13 mouse cellular contexts compared by ENCODE assay signal in the genomic region with DNA sequence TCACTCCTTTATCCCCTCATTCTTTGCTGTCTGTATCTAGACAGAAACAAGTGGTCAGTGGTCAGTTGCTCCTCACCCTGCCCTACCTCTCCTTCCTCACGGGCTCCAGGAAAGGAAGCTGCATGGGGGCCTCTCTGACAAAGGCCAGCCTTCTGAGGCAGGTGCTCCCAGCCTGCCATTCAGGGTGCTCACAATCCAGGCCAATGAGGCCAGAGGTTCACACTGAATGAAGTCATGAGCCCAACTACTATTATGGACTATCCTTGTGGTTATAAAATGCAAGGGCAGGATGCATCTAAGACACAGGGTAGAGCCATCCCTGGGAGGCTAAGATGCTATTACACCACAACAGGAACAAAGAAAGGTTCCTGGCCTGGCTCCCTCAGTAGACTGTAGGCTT. TPM values are rescaled to one million over a fixed set of nuclear protein-coding genes. Genes with fewer than 3 reads are reported as not detected.
DNase-seq lines count a peak whose midpoint lies in the region; ATAC-seq lines count a peak whose summit lies in the region.
"Had no signal": no experiment of that assay in that cellular context is flagged by ENCODE, and none has a peak within 500 bp of the region (broad histone marks: within the 10 kb centered on the region; RNA-seq: fewer than 3 reads in every experiment).

No protein-coding gene starts in this region.

- peaks cover 27% of the 10 kb centered on the region for H3K4me1 ChIP-seq in heart, embryonic 13.5 days
- peaks cover 60% of the 10 kb centered on the region for H3K4me1 ChIP-seq in kidney, embryonic 15.5 days
- H3K4me1 ChIP-seq in lung, embryonic 16.5 days (replicated peaks; ENCODE audit: control insufficient read depth, insufficient read depth, low read length), result peaks cover 22% of the 10 kb centered on the region
- H3K4me1 ChIP-seq: hindbrain, embryonic 13.5 days had no signal

- ATAC-seq in heart, embryonic 13.5 days (ENCODE audit: extremely low read depth, insufficient number of reproducible peaks, low FRiP score, low TSS enrichment), result no peak
- ATAC-seq in kidney, embryonic 15.5 days (replicated peaks; ENCODE audit: low FRiP score), result no peak
- no peak for ATAC-seq in lung, embryonic 16.5 days (ENCODE audit: low read depth)
- ATAC-seq: forebrain, postnatal 0 days had no signal

- no peak overlapping the region for H3K4me3 ChIP-seq in heart, embryonic 13.5 days
- H3K4me3 ChIP-seq in kidney, embryonic 15.5 days (replicated peaks), result no peak overlapping the region
- H3K4me3 ChIP-seq in lung, embryonic 16.5 days (ENCODE audit: low read length), result no peak overlapping the region
- H3K4me3 ChIP-seq: forebrain, embryonic 10.5 days; hindbrain, embryonic 13.5 days; limb, embryonic 15.5 days had no signal

- no peak for DNase-seq in heart, adult 9 months (ENCODE audit: low spot score in 2 of 2)
- DNase-seq in kidney, postnatal 10 days, result no peak
- no peak for DNase-seq in lung, postnatal 4 days
- DNase-seq in urinary bladder, postnatal 10 days (ENCODE audit: low spot score), result no peak
- DNase-seq: forebrain, postnatal 0 days; retina, postnatal 1 day had no signal

- no peaks in the 10 kb centered on the region for H3K36me3 ChIP-seq in heart, embryonic 13.5 days
- H3K36me3 ChIP-seq in kidney, embryonic 15.5 days, result no peaks in the 10 kb centered on the region
- H3K36me3 ChIP-seq in lung, embryonic 16.5 days (ENCODE audit: control insufficient read depth, insufficient read depth, low read length), result no peaks in the 10 kb centered on the region
- H3K36me3 ChIP-seq: forebrain, embryonic 10.5 days; hindbrain, embryonic 13.5 days; limb, embryonic 15.5 days had no signal

- 0 out of 2 replicates have a peak, but pooled peaks cover under 1% of the 10 kb centered on the region for H3K27me3 ChIP-seq in heart, embryonic 13.5 days (replicated peaks)
- no peaks in the 10 kb centered on the region for H3K27me3 ChIP-seq in kidney, embryonic 15.5 days
- H3K27me3 ChIP-seq in lung, embryonic 16.5 days (ENCODE audit: control insufficient read depth, insufficient read depth, low read depth, low read length), result no peaks in the 10 kb centered on the region
- H3K27me3 ChIP-seq: hindbrain, embryonic 13.5 days; limb, embryonic 15.5 days had no signal

- H3K9ac ChIP-seq in heart, embryonic 13.5 days, result no peak overlapping the region
- H3K9ac ChIP-seq in kidney, embryonic 15.5 days, result no peak overlapping the region
- no peak overlapping the region for H3K9ac ChIP-seq in lung, embryonic 16.5 days (ENCODE audit: low read length)
- H3K9ac ChIP-seq: forebrain, postnatal 0 days; hindbrain, embryonic 13.5 days; limb, embryonic 15.5 days had no signal

- no peak overlapping the region for H3K4me2 ChIP-seq in heart, embryonic 13.5 days
- H3K4me2 ChIP-seq in kidney, embryonic 15.5 days, result no peak overlapping the region
- no peak overlapping the region for H3K4me2 ChIP-seq in lung, embryonic 16.5 days (ENCODE audit: low read depth, low read length)
- H3K4me2 ChIP-seq: hindbrain, embryonic 13.5 days; limb, embryonic 15.5 days had no signal

- peak overlapping the region; percentile 89 for H3K27ac ChIP-seq in heart, embryonic 13.5 days (replicated peaks)
- peak overlapping the region; percentile 96 for H3K27ac ChIP-seq in kidney, embryonic 15.5 days
- H3K27ac ChIP-seq in lung, embryonic 16.5 days (ENCODE audit: low read length), result peak overlapping the region; percentile 58
- H3K27ac ChIP-seq: forebrain, embryonic 10.5 days; hindbrain, embryonic 13.5 days; limb, embryonic 15.5 days had no signal

- WGBS in heart, embryonic 13.5 days, result 54% methylated on average over 1 of the region's 1 CpGs
- 78% methylated on average over 1 of the region's 1 CpGs for WGBS in kidney, embryonic 15.5 days
- 82% methylated on average over 1 of the region's 1 CpGs for WGBS in lung, embryonic 16.5 days

- no peaks in the 10 kb centered on the region for H3K9me3 ChIP-seq in heart, embryonic 13.5 days
- H3K9me3 ChIP-seq in kidney, embryonic 15.5 days (replicated peaks), result no peaks in the 10 kb centered on the region
- H3K9me3 ChIP-seq in lung, embryonic 16.5 days (ENCODE audit: control insufficient read depth, low read length), result no peaks in the 10 kb centered on the region
- H3K9me3 ChIP-seq: forebrain, embryonic 10.5 days; hindbrain, embryonic 13.5 days; limb, embryonic 15.5 days had no signal

RNA-seq across cellular contexts. Expression of a gene that starts 9.2 kb away (rescaled TPM):
- 9.2 and 9.7 TPM in 2 replicates for polyA plus RNA-seq in heart, embryonic 13.5 days (2015; fragmentation: Nextera tagmentation; extraction: Ambion mirVana)
- 16.6 and 20.4 TPM in 2 replicates for polyA plus RNA-seq in kidney, embryonic 15.5 days (2015; fragmentation: Nextera tagmentation; extraction: Ambion mirVana)
- 15.3 and 16.8 TPM in 2 replicates for polyA plus RNA-seq in lung, embryonic 16.5 days (2015; fragmentation: Nextera tagmentation; extraction: Ambion mirVana)

RNA-seq across cellular contexts. Expression of a gene that starts 27.1 kb away (rescaled TPM):
- polyA plus RNA-seq in heart, embryonic 13.5 days (2015; fragmentation: Nextera tagmentation; extraction: Ambion mirVana), result 4.9 and 5.1 TPM in 2 replicates
- polyA plus RNA-seq in kidney, embryonic 15.5 days (2015; fragmentation: Nextera tagmentation; extraction: Ambion mirVana), result 1.7 and 2.7 TPM in 2 replicates
- 0.77 and 1.5 TPM in 2 replicates for polyA plus RNA-seq in lung, embryonic 16.5 days (2015; fragmentation: Nextera tagmentation; extraction: Ambion mirVana)
- polyA plus RNA-seq: forebrain, embryonic 10.5 days had no signal

RNA-seq across cellular contexts. Expression of a gene that starts 51.0 kb away (rescaled TPM):
- 6.3 and 7.2 TPM in 2 replicates for polyA plus RNA-seq in heart, embryonic 13.5 days (2015; fragmentation: Nextera tagmentation; extraction: Ambion mirVana)
- polyA plus RNA-seq in kidney, embryonic 15.5 days (2015; fragmentation: Nextera tagmentation; extraction: Ambion mirVana), result 16.1 and 16.4 TPM in 2 replicates
- 36.9 and 37.9 TPM in 2 replicates for polyA plus RNA-seq in lung, embryonic 16.5 days (2015; fragmentation: Nextera tagmentation; extraction: Ambion mirVana)
- polyA plus RNA-seq: inflammation-experienced regulatory T-cells, adult 6 months had no signal
